Mouse (Mus musculus): ENCODE data around the gene Palm2.

Palm2 gene

DNA sequence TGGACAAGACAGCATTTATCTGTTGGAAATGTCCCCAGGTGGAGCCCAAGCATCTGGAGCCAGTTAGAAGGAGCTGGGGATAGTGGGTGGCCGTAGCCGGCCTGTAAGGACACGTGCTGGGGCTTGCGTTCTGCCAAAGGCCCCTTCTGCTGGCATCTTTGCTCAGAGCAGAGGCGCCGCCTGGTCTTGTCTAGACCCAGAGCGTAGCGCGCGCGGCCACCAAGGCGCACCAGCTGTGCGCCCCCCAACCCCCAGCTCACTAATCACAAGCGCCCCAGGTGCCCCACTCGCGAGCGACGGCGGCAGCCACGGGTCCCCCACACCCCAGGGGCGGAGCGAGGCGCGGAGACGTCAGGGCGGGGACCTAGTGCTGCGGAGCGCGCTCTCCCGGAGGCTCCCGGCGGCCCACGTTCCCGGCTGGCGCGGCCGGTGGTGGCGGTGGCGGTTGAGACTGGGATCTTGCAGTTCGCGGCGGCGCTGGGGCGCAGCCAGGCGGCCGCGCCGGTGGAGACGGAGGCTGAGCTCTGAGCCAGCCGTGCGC, 133.7 kb downstream of the Palm2 start, which contains the start of gene Pakap:
Gene Pakap (plus strand): TSS at position 514 of the 541 bp plus-strand sequence.
- no peak for DNase-seq (ENCODE audit: extremely low spot score, low read depth, low spot score)

DNA sequence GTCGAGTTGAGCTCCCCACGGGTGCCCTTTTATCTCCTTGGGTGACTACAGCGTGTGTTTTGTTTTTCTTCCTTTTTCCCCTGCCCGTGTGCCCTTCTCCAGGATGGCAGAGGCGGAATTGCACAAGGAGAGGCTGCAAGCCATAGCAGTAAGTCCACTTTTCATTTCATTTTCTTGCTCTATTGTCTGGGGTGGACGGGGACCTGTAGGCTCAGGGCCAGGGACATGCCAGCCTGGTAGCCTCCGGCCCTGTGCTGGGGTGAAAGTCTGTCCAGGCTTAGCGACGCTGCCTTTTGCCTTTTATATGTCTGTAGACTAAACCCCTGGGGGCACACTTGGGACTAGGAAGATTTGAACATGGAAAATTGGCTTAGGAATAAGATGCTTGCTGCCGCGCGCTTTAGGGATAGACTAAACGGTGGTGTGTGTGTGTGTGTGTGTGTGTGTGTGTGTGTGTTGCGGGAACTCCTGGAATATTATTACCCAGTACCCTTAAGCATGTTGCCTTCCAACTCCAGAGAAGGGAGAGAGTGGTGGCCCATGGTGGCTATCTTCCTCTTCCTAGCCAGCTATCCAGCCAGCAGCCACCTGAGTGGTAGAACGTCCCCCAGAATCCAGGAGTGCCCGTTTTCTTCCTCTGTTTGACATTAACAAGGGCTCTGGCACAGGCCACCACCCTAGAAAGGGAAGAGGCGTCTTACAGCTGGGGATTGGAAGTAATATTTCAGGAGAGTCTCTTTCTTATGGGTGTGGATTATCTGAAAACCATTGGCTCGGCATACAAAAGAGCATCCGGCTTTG, 134.4 kb downstream of the Palm2 start:
- DNase-seq (ENCODE audit: extremely low spot score, low read depth, low spot score), result no peak

DNA sequence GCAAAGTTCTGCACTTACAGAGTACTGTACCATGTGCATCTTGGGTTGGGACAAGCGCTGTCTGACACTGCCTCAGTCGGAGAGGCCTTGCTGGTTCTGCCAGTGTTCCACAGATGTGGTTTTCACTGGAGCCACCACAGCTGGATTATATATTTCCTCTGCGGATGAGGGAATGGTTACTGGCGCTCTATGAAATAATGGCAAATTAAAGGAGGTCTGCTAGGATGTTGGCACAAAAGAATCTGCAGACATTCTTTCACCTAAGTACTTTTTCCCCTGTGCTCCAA, 135.0 kb downstream of the Palm2 start:
- DNase-seq (ENCODE audit: extremely low spot score, low read depth, low spot score), result no peak

DNA sequence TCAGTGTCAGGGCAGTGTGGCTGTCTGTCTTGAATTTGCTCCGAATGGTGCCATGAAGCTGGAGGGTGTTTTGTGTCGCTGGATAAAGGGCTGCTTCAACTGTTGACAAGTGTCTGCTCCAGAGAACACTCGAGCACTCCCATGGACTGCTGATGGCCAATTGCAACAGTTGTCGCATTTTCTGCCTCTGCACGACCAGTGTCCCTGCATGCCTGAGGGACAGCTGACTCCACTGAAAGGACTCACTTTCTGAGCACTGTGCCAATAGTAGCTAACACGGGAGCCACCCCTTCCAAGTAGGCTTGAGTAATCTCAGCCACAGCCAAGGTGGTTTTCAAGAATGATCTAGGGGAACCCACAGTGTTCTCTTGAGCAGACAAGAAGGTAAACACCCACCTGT, 135.7 kb downstream of the Palm2 start:
- no peak for DNase-seq (ENCODE audit: extremely low spot score, low read depth, low spot score)

- DNase-seq (ENCODE audit: extremely low spot score, low read depth, low spot score), result no peak
Observed at GRCm38 (mm10) chr4:57570229-57570628, 136.2 kb downstream of the Palm2 start.

- DNase-seq (ENCODE audit: extremely low spot score, low read depth, low spot score), result no peak
Observed at GRCm38 (mm10) chr4:57574181-57574580, 140.1 kb downstream of the Palm2 start.

- no peak for DNase-seq (ENCODE audit: extremely low spot score, low read depth, low spot score)
Observed at GRCm38 (mm10) chr4:57574646-57575045, 140.6 kb downstream of the Palm2 start.

DNA sequence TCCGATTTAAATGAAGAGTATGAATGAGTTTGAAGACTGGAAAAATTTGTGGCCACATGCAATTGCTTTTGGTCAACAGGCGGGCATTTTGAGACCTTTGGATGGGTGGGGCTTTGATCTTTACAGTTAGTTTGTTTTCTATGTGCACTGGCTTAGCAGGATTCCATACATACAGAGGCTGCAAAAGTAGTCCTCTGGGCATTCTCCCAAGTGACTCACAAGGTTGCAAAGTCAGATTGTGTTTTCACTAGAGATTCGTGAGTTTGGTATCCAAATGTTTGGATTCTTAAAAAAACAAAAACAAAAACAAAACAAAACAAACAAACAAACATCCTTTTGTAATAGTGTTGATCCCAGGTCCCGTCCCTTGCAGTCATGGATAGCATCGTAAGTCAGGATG, 141.6 kb downstream of the Palm2 start:
- no peak for DNase-seq (ENCODE audit: extremely low spot score, low read depth, low spot score)

GRCm38 (mm10) chr4:57576095-57576494, 142.0 kb downstream of the Palm2 start:
- no peak for DNase-seq (ENCODE audit: extremely low spot score, low read depth, low spot score)

GRCm38 (mm10) chr4:57579683-57580082, 145.6 kb downstream of the Palm2 start:
- DNase-seq (ENCODE audit: extremely low spot score, low read depth, low spot score), result no peak

DNA sequence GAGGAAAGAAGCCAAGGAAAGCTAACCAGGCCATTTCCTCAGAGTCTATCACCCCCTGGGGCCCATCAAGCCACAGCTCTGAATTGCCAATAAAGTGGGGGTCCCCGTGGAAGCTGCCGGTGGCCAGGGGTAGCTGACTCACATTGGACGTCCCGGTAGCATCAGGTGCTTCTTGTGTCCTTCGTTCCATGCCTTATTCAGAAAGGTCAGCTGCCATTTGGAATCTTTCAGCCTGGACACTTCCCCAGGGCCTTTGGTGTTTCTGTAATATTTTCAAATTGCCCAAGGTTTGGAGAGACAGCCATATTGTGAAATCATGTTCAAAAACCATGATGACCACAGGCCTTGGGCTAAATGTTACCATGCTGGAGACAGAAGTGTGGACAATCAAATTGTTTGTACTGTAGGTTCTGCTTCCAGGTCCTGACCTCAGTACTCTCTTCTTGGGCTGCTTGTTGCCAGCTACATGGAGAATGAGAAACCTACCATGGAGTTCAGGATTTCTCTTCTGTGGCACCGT, 151.3 kb downstream of the Palm2 start:
- DNase-seq (ENCODE audit: extremely low spot score, low read depth, low spot score), result no peak

- DNase-seq (ENCODE audit: extremely low spot score, low read depth, low spot score), result no peak
Observed at GRCm38 (mm10) chr4:57586933-57587658, 153.0 kb downstream of the Palm2 start.

DNA sequence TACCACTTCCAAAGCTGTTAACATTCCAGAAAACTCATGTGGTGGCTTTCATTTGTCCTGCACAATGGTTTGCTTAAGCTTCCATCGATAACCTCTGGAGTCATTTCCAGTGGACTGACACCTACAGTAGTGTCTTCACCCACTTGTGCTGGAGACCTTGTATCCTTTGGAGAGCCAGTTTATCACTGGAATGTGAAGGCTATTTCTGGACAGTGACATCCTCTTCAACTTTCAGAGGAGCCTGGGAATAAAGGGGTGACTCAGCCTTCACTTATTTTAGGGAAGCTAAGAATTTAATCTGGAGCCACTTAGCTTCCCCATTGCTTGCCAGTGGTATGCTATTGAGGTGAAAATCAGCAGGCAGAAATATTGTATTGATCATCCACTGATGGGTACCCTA, 154.3 kb downstream of the Palm2 start:
- DNase-seq (ENCODE audit: extremely low spot score, low read depth, low spot score), result no peak

DNA sequence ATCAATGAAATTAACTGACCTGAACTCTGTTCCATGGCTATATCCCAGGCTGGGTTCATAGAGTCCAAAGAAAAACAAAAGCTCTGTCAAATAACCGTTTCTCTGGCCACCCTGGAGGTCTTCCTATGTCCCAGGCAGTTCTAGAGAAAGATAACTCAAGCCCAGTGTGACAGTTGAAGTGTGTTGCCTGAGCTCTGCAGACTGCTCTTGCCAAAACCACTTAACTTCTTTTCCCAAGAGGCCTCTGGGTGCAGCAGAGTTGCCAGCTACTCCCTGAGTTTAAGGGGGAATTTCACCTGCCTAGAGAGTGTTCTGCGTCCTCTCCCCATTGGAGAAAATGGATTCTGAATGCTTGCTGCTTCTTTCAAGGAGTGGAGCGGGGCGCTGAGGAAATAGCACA, 158.7 kb downstream of the Palm2 start:
- no peak for DNase-seq (ENCODE audit: extremely low spot score, low read depth, low spot score)

- no peak for DNase-seq (ENCODE audit: extremely low spot score, low read depth, low spot score)
Observed at GRCm38 (mm10) chr4:57599946-57600345, 165.9 kb downstream of the Palm2 start.

- DNase-seq (ENCODE audit: extremely low spot score, low read depth, low spot score), result no peak
Observed at GRCm38 (mm10) chr4:57600685-57601457, 166.8 kb downstream of the Palm2 start.

DNA sequence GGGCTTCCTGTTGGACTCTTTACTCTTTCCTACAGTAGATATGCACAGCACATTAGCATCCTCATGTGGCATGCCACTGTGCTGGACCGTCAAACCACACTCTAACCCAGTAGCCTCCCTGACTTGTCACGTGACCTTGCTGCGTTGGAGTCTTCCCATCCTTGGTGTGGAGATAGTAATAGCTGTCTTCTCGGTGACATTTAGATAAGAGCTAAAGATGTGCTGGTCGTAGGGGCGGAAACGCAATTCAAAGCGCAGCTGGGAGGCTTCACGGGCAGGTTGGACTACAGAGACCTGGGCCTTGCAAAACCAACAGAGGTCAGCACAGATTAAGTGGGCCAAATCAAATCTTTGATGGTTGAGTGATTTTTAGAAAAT, 167.4 kb downstream of the Palm2 start:
- no peak for DNase-seq (ENCODE audit: extremely low spot score, low read depth, low spot score)

- no peak for DNase-seq (ENCODE audit: extremely low spot score, low read depth, low spot score)
Observed at GRCm38 (mm10) chr4:57601903-57602617, 168.0 kb downstream of the Palm2 start.

- no peak for DNase-seq (ENCODE audit: extremely low spot score, low read depth, low spot score)
Observed at GRCm38 (mm10) chr4:57606258-57606657, 172.2 kb downstream of the Palm2 start.

DNA sequence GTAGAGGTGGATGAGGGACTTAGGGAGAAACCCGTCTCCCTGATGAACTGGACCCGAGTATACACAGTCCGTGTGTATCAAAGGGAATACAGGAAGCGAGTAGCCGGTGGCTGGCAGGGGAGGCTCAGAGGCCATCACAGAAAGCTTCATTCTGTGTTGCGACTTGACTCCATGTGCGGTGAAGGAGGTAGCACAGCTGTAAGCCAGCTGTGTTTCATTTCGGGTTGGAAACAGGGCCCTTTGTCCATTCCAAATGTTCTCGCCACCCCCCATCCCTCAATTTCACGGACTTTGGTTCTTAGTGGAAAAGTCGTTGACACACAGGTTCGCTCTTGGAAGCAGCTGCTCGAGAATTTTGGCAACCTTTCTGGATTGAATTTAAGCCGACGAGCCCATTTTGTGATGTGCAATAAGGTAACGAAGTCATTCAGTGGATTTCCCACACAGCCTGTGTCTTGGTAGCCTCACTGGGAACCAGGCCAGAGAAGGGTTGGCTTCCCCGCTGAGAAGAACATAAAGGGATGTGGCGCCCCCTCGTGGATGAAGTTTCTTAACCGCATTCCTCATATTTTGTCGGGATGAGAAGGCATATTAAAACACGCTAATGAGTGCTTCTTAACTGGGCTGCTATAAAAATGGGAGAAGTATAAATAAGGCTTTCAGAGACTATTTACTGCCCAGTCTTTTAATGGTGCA, 173.3 kb downstream of the Palm2 start:
- peak; percentile 73 for DNase-seq (ENCODE audit: extremely low spot score, low read depth, low spot score)

All from hindlimb bud, embryonic 11.5 days (tissue).